Mouse (Mus musculus) liver, adult 2 months (tissue): ENCODE measurements around the gene Hes5. TPM values are rescaled to one million over a fixed set of nuclear protein-coding genes. Genes with fewer than 3 reads are reported as not detected.
A peak's percentile ranks its signal among the peaks of the same experiment; 100 is the strongest.

Experiments
- DNase-seq: peaks from one replicate; pipeline ENCODE4 v3.0.0-alpha.2; 2011; ENCODE audit warnings: low read depth, low spot score; ENCODE audit errors: extremely low read depth
- H3K27ac ChIP-seq: fragments of 200-500 bp; replicated peaks from 2 replicates; pipeline ENCODE4 v1.5.1; 2012; ENCODE audit warnings: low read depth, mild to moderate bottlenecking, control low read depth, inconsistent platforms, low read length; ENCODE audit not compliant: insufficient read depth
- H3K27me3 ChIP-seq: fragments of 200-500 bp; 2 replicates; pipeline ENCODE4 v1.6.1; 2012; ENCODE audit warnings: mild to moderate bottlenecking, moderate library complexity, low read length, inconsistent platforms; ENCODE audit not compliant: control insufficient read depth, insufficient read depth
- H3K36me3 ChIP-seq: fragments of 200-500 bp; 2 replicates; pipeline ENCODE4 v1.6.1; 2012; ENCODE audit warnings: low read length, inconsistent platforms; ENCODE audit not compliant: control insufficient read depth, insufficient read depth
- H3K4me1 ChIP-seq: fragments of 200-500 bp; 2 replicates; pipeline ENCODE4 v1.6.1; 2011; ENCODE audit warnings: low read length; ENCODE audit not compliant: control insufficient read depth, insufficient read depth
- H3K4me3 ChIP-seq: fragments of 200-500 bp; 2 replicates; pipeline ENCODE4 v1.5.1; 2011; ENCODE audit warnings: low read depth, mild to moderate bottlenecking, control low read depth, low read length, moderate library complexity; ENCODE audit not compliant: insufficient read depth
- H3K79me2 ChIP-seq: fragments of 200-500 bp; 2 replicates; pipeline ENCODE4 v1.6.1; 2012; ENCODE audit warnings: inconsistent platforms, mild to moderate bottlenecking, low read length, moderate library complexity; ENCODE audit not compliant: control insufficient read depth, insufficient read depth
- H3K9ac ChIP-seq: fragments of 200-500 bp; 2 replicates; pipeline ENCODE4 v1.6.1; 2012; ENCODE audit warnings: low read depth, mild to moderate bottlenecking, control low read depth, inconsistent platforms, low read length
- CTCF ChIP-seq: fragments of 200-500 bp; IDR thresholded peaks from 2 replicates; pipeline ENCODE4 v1.5.1; 2011; ENCODE audit warnings: low read depth, low read length, control low read depth
- POLR2A ChIP-seq: fragments of 200-500 bp; IDR thresholded peaks from 2 replicates; pipeline ENCODE4 v1.6.1; 2011; ENCODE audit warnings: low read length, control low read depth; ENCODE audit not compliant: insufficient read depth; ENCODE audit errors: extremely low read depth
- WGBS: fragments of 180-500 bp; shearing (Covaris S2); methylation state at CpG from one replicate; pipeline ENCODE4 v1.1.7; 2018; 5-methylcytosine and 5-hydroxymethylcytosine counted together
- polyA plus RNA-seq: library from polyadenylated mRNA; depleted of rRNA; stranded (reverse); fragments of >200 nt; gene quantifications from 2 replicates; pipeline ENCODE4 v1.2.3, GENCODE M21; 2012
- total RNA-seq: library from RNA; depleted of rRNA; stranded (reverse); fragments of >200 nt; gene quantifications from 2 replicates; pipeline ENCODE4 v1.2.3, GENCODE M21; 2014

The Hes5 gene
- total and polyA plus RNA-seq, 2 experiments = not detected

DNA sequence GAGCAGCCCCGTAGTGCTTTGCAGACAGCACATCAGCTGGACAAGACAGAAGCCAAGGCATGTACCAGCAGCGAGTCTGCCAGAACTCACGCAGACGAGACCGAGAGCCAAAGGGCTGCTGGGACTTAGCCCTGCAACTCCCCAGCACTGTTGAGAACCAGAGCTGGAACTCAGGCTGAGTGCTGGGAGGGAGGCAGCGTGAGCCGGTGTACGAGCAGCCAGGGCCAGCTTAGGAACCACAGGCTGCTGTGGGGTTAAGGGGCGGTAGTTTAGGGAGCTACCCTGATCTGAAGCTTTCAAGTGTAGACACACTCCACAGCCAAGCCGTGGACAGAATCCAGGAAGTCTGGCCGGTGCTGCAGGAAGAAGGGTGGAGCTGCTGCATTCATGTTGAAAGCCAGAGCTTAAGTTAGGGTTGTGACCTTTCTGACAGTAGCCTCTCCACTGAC is 13.5 kb downstream of the Hes5 start:
- no peak overlapping the region for H3K27ac ChIP-seq
- no peaks in the 10 kb centered on the region for H3K27me3 ChIP-seq
- no peaks in the 10 kb centered on the region for H3K4me1 ChIP-seq
- WGBS = 86% methylated on average over 11 of the region's 11 CpGs
- DNase-seq = no peak
- H3K36me3 ChIP-seq = peaks cover 22% of the 10 kb centered on the region; the same call in 1 of the 2 replicates
- TF ChIP-seq POLR2A (no peak), CTCF (no peak)
- H3K9ac ChIP-seq = no peak overlapping the region
- H3K79me2 ChIP-seq = no peaks in the 10 kb centered on the region
- no peak overlapping the region for H3K4me3 ChIP-seq

GRCm38 (mm10) chr4:154980110-154980509 is 19.4 kb downstream of the Hes5 start:
- DNase-seq = no peak
- H3K4me3 ChIP-seq = no peak overlapping the region
- no peaks in the 10 kb centered on the region for H3K79me2 ChIP-seq
- peak; percentile 54 for TF ChIP-seq CTCF
- no peak for TF ChIP-seq POLR2A
- H3K36me3 ChIP-seq = peaks cover 1% of the 10 kb centered on the region; the same call in 1 of the 2 replicates
- WGBS = 97% methylated on average over 4 of the region's 4 CpGs
- H3K27ac ChIP-seq = no peak overlapping the region
- H3K4me1 ChIP-seq = no peaks in the 10 kb centered on the region
- no peaks in the 10 kb centered on the region for H3K27me3 ChIP-seq
- no peak overlapping the region for H3K9ac ChIP-seq

DNA sequence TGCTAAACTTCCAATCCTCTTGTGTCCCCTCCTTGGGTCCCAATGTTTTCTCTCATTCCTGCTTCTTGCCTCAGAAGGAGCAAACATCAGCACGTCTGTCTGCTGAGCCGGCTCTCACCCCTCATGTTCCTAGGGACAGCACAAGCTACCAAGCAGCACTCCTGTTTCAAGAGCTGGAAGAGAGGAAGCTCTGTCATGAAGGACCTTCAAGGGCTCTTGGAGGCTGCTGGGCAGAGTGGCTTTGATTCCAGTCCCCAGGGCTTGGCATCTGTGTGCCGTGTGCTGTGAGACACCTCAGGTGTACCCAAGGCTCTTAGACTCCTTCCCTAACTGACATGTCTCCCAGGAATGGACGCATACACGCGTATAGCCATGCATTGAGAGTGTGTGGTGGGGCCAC is 20.4 kb downstream of the Hes5 start:
- DNase-seq = no peak
- Histone ChIP-seq H3K4me1 (no peaks in the 10 kb centered on the region), H3K27me3 (no peaks in the 10 kb centered on the region), H3K9ac (no peak overlapping the region), H3K27ac (no peak overlapping the region), H3K4me3 (no peak overlapping the region), H3K79me2 (no peaks in the 10 kb centered on the region), H3K36me3 (no peaks in the 10 kb centered on the region; the same call in 1 of the 2 replicates)
- TF ChIP-seq CTCF (no peak), POLR2A (no peak)
- 89% methylated on average over 6 of the region's 6 CpGs for WGBS

GRCm38 (mm10) chr4:154981530-154981929 is 20.8 kb downstream of the Hes5 start:
- no peak overlapping the region for H3K4me3 ChIP-seq
- peak; percentile 84 for TF ChIP-seq CTCF
- no peak for TF ChIP-seq POLR2A
- no peaks in the 10 kb centered on the region; the same call in 1 of the 2 replicates for H3K36me3 ChIP-seq
- peak; percentile 15 for DNase-seq
- H3K27me3 ChIP-seq = no peaks in the 10 kb centered on the region
- H3K9ac ChIP-seq = no peak overlapping the region
- no peaks in the 10 kb centered on the region for H3K79me2 ChIP-seq
- H3K27ac ChIP-seq = no peak overlapping the region
- WGBS = 50% methylated on average over 7 of the region's 7 CpGs
- H3K4me1 ChIP-seq = no peaks in the 10 kb centered on the region

- H3K36me3 ChIP-seq = no peaks in the 10 kb centered on the region
- no peaks in the 10 kb centered on the region for H3K79me2 ChIP-seq
- no peak for TF ChIP-seq POLR2A
- TF ChIP-seq CTCF = no peak
- no peak for DNase-seq
- no peak overlapping the region for H3K27ac ChIP-seq
- no peak overlapping the region for H3K4me3 ChIP-seq
- H3K27me3 ChIP-seq = no peaks in the 10 kb centered on the region
- WGBS = 80% methylated on average over 19 of the region's 19 CpGs
- H3K9ac ChIP-seq = no peak overlapping the region
- no peaks in the 10 kb centered on the region for H3K4me1 ChIP-seq
Observed at GRCm38 (mm10) chr4:154982247-154983120, 21.8 kb downstream of the Hes5 start.

DNA sequence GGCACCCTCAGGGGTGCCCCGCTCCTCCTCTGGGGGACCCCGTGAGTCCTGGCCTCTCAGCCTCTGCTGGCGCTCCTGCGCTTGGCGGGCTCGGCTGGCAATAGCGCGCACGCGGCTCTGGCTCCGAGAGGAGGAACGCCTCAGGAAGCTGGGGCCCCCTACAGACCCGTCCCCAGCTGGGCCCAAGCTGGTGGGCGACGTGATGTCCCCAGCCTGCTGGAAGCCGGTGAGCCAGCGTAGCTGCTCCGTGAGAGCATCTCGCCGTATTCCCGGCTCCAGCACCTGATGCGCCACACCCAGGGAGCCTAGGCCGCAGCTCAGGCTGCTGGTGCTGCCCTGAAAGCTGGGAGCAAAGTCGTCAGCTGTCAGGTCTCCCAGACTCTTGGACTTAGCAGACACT is 23.0 kb downstream of the Hes5 start:
- Histone ChIP-seq H3K79me2 (no peaks in the 10 kb centered on the region), H3K27me3 (no peaks in the 10 kb centered on the region), H3K4me3 (no peak overlapping the region), H3K36me3 (no peaks in the 10 kb centered on the region), H3K4me1 (no peaks in the 10 kb centered on the region), H3K9ac (no peak overlapping the region), H3K27ac (no peak overlapping the region)
- WGBS = 31% methylated on average over 24 of the region's 24 CpGs
- DNase-seq = no peak
- TF ChIP-seq CTCF (no peak), POLR2A (no peak)
